Mouse (Mus musculus): Measurements from ENCODE around the gene Pak6.

DNA sequence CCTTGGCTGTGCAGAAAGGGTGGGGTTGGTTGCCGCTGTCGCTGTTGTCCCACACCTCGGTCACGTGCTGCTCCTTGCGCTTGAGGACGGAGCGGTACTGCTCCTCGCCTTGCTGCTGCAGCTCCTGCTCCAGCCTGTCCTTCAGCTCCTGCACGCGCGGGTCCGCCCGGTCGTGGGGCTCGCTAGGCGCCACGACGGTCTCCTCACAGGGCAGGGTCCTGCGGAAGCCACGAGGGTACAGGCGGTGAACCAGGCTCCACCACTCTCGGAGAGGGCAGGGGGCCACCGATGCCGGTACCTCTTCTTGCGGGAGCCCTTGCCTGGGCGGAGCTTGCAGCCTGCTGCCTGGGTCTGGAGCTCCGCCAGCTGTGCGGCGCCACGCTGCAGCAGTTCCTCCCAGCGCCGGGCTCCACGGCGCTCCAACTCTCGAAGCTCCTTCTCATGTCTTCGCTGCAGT lies 48.0 kb downstream of the Pak6 start:
- TF ChIP-seq POLR2A (IDR thresholded peaks at IDR 0.05; ENCODE audit: insufficient read depth, low read length) (no peak), CTCF (IDR thresholded peaks at IDR 0.05; ENCODE audit: low read depth, low read length) (no peak)

Measured in ES-Bruce4 (cell line).